Mouse (Mus musculus) stomach, postnatal 0 days (tissue): ENCODE data around the gene Podxl.

ENCODE experiments used
- CTCF ChIP-seq: IDR thresholded peaks from 2 replicates; pipeline ENCODE4 v1.5.1; 2016; ENCODE audit warnings: antibody characterized with exemption, low read depth, mild to moderate bottlenecking, moderate library complexity
- EP300 ChIP-seq: optimal IDR thresholded peaks from 2 replicates; pipeline ENCODE3; 2016; ENCODE audit warnings: antibody characterized with exemption

DNA sequence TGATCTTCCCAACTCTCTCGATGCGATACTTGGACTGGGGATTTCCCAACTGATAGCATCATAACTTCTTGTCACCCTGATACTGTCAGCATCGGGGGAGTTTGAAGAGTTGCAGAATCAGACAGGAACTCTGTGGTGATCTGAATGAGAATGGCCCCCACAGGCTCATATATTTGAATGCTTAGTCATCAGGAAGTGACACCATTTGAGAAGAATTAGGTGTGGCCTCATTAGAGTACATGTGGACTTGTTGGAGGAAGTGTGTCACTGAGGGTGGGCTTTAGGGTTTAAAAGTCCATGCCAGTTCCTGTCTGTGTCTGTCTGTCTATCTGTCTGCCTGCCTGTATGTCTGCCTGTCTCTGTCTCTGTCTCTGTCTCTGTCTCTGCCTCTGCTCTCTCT, 31.9 kb downstream of the Podxl start:
- TF ChIP-seq CTCF = no peak
- TF ChIP-seq EP300 = no peak
